Mouse (Mus musculus): Measurements from ENCODE around the gene Ptprj.

Ptprj gene

DNA sequence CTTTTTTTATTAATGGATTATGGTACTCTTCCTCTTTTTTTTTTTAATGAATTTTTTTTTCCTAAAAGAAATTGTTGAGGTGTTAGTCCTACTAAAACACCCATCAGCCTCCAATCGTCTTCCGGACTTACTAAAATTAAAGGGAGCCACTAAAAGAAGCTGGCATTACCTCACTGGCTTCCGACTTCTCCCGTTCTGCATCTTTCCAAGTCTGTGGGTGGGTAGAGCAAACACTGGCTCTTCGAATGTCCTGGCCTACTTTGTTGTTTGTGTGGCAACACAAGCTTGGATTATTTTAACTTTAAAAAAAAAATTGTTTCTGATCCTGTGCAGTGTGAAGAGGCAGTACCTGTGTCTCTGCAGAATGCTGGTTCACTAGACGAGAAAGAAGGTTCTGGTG lies 62.2 kb downstream of the Ptprj start:
- no peak for DNase-seq

DNA sequence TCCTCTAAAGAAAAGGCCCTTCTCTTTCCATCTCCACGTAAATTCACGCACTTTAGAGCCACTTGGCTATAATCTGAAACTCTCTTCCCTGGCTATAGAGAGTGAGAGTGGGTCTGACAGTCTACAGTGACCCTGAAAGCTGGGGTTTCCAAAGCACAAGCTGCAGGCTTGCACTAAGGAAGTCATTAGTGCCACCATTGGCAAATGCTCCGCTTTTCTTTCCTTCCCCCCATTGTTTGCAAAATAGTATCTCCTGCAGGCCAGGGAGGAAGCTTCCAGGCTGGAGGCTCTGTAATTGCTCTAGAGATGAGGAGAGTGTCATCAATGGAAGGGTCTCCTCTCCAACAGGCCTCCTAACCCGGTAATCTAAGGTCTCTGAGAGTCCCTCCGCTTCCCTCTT lies 65.5 kb downstream of the Ptprj start:
- no peak for DNase-seq

DNA sequence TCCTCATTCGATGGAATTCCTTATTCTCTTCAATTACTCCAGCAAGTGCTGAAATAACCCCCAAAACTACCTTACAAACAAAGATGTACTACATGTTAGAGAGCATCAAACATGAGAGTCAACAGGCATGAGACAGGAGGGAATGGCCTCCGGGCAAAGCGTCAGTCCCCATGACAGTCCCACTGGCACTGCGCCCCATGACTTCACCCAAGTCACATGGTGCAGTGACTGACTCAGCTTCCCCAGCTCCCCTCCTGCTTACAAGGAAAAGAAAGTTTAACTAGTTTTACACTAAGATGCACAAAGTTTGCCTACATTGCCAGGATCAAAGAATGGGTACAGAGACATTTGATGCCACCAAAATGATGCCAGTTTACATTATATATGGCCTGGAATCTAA lies 71.2 kb downstream of the Ptprj start:
- no peak for DNase-seq

DNA sequence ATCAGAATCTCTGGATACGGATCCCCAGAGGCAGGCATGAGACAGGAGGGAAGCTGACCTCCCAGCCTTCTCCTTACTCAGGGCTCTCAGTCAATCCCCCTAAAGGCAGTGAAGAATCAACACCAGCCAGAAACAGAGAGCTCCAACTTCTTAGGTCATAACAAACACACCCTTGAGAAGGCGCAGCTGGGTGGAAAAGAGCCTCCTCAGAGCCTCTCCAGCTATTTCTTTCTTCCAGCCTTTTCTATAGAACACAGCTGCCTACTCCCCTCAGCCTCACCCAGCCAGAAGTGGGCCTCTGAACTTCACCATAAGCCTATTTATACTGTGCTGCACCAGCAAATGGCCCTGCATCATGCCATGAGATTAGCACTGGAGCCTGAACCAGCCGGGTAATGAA lies 74.3 kb downstream of the Ptprj start:
- DNase-seq: no peak

DNA sequence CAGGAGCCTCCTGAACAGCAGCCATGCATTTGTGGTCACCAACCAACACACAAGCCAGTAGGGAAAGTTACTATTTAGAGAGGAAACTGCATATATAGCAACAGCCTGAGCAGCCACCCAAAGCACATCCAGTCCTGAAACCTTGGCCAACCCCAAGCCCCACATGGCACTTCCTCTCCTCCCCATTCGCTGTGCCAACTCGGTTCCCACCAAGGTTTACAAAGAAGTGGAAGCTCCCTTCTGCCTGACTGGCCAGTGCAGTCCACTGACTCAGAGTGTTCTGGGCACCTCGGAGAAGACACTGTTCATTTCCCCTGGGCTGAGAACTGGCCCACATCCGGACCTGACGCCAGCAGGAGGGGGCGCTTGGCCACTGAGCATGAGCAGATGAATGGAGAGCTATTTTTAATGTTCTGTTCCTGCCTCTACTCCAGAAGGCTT lies 75.7 kb downstream of the Ptprj start:
- peak; percentile 33 for DNase-seq

DNA sequence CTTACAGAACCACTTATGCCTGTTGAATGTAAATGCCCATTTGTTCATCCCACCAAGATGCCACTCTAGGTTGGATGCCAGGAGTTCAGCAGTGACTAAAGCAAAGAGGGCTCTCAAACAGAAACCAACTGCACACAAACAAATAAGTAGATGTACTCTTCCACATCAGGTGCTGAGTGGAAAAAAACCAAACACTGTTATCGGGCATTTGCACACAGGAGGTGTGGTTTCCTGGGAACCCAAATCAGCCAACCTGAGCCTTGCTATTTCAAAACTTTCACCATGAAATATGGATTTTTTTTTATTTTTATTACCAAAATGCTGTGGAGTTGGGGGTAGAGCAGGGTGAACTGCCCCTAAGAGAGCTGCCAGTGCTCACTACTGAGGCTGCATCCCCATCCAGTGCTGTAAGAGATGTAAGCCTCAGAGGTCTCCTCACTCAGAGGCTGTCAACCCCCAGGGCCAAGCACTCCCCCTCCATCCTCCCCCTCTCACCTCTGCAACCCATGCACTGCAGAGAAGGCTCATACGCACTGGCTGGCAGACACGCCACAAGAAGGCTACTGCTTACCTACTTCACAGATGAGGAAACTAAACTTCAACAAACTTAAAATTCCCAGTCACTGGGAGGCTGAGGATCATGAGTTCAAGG lies 77.1 kb downstream of the Ptprj start:
- no peak for DNase-seq

DNA sequence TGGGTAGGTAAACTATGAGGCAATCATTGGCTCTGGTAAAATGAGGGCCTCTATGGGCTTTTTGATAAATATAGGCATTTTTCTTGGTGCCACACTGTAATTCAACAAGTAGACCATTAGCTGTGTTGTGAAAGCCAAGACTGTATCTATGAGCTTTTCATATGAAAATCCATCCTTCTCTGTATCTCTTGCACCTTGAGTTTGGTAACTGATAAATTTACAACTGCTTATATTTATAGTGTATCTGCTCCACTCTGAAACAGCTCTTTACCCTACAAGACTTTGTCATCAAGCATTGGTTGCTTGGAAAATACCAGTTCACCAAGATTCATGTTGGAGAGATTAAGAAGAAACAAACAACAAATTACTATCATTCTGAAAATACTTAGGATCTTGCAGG lies 77.7 kb downstream of the Ptprj start:
- DNase-seq: no peak

DNA sequence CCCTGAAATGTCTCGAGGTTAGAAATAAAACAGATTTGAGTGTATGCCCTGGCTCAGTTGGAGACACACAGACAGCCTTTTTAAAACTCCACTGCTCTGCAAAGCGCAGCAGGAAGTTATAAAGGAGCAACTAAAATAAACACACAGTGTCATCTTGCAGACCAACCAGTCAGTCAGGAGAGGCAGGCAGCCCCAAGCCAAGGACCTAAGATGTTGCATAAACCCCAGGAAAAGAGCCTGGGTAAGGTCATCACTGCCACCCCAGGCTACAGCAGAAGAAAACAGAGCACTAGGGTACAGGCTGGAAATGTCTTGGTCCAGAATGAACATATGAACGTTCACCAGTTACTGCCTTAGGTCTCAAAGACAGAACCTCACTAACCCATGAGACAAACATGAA lies 78.7 kb downstream of the Ptprj start:
- DNase-seq: no peak

DNA sequence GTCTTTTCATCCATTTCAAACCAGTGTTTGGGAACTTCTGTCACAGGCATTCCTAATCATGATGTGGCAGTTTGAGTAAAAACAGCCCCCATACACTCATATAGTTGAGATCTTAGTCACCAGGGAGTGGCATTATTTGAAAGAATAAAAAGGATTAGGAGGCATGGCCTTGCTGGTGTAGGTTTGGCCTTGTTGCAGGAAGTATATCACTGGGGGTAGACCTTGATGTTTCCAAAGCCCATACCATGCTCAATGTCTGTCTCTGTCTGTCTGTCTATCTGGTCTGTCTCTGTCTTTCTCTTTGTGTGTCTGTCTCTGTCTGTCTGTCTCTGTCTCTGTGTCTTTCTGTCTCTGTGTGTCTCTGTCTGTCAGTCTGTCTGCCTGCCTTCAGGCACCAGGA lies 79.6 kb downstream of the Ptprj start:
- DNase-seq: no peak

DNA sequence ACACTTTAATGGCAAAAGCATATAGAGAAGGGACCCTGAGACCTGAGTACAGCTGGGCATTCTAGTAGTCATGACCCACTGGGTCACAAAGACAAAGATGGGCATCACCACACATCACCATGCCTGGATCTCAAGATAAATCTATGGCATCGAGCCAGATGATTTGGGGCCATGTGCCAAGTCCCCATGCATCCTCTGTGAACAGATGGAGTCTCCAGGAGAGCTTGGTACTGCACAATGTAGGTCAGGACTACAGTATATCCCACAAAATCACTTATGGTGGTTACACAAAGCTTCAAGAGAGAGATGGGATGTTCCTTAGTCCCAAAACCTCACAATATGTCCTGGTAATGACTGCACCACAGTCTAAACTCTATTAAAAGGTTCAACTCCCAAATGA lies 81.4 kb downstream of the Ptprj start:
- DNase-seq: no peak

DNA sequence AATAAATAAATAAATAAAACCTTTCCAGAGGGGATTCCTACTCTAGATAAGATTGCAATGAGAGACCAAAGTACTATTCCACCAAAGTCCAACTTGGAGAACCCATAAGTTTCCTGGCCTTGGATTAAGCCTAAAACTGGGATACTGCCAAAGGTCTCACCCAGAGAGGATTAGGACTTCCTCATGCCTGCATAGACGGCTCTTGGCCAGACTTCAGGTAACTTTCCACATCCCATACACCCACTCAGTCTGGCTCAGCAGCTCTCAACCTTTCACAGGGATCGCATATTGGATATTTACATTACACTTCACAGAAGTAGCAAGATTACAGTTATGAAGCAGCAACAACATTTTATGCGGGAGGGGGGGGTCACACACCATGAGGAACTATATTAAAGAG lies 82.9 kb downstream of the Ptprj start:
- DNase-seq: peak; percentile 65

DNA sequence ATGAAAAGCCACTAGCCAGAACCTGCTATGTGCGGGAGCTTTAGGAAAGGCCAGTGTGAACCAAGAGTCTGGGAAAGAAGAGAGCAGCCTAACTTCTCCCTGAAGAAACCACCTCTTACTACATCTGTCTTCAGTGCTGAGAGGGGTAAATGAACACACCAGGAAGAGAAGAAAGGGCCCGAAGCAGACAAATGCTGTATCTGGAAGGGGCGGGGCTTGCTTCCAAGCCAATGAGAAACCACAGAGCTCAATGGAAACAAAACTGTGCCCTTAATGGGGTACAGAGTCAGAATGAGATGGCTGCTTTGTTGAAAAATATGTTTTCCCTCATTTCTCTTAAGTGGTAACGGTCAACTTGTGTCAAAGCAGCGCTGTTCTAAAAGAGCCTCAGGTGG lies 83.8 kb downstream of the Ptprj start:
- DNase-seq: no peak

DNA sequence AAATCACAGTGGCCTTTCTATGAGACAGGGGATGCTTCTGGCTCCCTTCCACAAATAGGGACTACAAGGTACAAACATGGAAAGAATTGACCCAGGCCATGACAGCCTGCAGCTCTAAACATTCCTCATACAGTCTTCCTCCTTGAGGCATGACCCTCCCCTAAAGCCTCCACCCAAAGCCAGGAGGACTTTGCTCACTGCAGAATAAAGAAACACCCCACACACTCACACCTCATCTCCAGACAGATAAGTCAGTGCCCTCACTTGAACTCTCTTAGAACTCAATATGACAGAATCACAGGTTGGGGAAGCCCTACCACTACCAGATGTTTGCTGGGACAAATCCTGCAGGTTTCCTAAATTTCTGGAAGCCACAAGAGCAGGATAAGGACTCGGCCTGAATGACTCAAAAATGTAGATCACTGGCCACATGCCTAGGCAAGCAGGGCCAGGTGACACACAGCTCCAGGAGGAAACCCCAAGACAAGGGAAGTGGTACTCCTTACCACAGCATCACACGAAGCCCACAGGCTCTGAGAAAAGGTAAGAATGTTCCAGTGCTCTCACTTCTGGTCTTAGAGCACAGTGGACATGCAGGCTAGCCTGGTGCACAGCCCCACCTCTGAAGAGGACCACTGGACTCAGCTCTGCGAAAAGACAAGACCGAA lies 84.3 kb downstream of the Ptprj start:
- DNase-seq: no peak

DNA sequence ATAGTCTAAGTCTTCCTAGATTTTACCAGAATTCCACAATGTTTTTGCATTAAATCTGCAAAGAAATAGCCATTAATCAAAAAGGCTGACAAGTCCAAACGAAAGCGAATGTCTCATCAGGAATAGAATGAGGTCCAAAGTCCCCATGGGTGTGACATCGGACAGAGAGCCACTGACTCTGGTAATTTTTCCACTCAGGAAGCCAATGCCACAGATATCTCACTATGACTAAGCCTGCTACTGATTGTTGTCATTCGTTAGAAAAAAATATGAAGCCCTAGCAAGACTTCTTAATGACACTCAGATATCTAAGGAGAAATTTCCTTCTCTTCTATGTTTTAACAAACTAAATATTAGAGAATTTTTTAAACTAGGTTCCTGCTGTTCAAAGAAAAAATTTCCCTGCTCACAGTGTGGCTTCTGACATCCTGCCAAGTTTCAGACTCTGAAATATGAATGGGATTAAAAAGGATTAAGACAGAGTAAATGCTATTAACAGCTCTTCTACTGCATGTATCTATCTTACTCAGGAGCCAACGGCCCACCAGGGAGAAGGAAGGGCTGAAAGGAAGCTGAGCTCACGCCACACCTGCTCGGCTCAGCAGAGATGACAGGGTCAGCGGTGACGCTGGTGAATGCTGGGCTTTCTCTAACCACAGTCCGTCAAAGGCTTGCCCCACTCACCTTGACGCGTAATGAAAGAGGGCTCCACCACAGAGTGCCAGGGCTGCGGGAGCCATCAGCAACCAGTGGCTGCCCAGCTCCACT lies 90.0 kb downstream of the Ptprj start:
- peak; percentile 67 for DNase-seq

DNA sequence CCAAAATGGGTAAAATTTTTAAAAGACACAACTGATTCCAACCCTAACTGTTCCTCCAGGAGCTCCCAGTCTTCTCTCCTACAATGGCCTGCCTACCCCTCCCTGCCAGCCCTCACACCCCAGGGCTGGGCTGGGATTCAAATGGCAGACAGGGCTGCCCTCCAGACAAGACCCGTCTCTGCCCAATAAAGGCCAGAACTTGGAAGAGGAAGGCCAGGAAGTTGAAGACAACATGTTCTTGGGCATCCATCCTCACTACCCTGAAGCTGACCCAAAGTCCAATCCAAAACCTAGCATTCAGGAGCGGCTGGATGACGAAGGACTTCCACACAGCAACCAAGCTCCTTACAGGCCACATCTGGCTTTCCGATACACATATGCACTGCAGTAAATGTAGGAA lies 90.6 kb downstream of the Ptprj start:
- DNase-seq: peak; percentile 57

DNA sequence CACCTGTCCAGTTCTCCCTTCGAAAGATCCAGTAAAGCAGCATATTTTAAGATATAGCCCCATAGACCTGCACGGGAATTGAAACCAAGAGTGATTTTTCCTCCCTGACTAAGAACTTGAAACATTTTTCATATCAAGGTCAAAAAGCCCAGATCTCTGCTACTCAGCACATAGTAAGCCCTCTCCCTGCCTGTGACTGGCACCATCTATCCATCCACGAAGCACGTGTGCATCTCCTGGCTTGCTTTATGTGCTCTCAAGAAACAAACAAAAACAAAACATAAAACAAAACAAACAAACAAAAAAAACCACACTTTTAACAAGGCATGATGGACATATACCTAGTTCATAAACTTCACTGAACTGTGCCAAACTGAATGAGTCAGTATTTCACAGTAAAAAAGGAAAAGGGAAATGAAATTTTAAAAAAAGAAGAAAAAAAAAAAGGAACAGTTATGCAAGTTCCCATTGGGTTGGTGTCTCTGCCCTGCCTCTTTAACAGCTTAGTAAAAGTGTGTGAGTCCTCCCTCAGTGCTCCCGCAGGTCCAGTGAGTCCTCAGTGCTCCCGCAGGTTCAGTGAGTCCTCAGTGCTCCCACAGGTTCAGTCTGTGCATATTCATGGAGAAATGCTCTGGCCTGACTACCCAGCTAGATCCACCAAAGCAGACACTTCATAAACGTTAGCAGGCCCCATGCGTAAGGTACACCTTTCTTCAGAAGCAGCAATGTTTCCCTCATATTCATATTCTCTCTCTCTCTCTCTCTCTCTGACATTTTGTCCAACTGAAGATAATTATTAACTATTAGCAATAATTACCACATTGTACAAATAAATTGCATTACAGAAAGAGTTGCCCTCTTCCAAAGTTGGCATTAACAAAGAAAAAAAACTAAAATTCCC lies 91.5 kb downstream of the Ptprj start:
- no peak for DNase-seq

DNA sequence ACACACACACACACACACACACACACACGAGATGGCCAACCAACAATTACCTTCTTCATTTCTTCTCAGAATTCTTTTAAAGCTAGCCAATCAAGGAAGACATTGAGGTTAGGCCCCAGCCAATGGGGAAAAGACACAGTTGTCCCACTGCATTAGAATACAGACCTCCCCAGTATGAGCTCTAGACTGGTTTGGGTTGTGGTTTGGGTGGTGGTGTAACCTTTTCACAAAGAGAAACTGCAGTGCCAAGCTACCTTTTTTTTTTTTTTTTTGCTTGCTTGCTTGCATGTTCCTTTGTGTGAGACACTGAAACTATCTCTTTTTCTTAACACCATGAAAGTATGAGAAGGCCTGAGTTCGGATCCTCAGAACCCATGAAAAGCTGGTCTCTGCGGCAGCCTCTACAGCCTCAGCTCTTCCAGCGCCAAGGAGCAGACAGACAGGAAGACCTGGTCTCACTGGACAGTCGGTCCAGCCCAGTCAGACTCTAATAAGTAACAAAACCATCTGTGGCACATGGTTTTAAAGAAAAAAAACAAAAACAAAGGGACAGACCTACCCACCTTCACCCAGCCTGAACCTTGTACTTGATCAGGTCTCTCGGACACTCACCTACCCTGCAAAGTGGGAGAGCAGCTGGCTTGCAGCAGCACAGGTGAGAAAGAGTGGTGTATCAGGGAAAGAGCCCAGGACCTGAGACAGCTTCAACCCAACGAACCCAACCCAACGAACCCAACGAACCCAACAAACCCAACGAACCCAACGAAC lies 92.8 kb downstream of the Ptprj start:
- peak; percentile 64 for DNase-seq

DNA sequence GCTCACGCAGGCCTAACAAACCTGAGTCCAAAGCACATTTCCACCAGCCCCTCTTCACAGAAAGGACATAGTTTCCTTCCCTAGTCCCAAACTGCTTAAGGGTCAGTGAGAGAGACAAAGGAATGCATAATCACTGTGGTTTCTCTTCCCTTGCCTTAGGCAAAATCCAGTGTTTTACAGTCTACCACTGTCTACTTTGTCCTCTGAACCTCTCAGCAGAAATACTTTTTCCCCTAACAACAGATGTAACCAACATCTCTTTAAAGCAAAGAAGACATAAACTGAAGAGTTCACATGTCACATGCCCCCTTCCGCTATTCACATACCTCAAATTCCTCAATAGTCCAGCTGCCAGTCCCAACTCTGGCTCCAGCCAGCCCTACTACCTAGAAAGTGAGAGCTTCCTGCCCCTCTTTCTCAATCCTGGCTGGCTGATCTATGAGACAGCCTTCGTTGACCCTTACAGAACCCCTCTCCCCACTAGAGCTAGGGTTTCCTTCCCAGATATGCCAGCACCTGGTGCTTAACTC lies 94.2 kb downstream of the Ptprj start:
- no peak for DNase-seq

DNA sequence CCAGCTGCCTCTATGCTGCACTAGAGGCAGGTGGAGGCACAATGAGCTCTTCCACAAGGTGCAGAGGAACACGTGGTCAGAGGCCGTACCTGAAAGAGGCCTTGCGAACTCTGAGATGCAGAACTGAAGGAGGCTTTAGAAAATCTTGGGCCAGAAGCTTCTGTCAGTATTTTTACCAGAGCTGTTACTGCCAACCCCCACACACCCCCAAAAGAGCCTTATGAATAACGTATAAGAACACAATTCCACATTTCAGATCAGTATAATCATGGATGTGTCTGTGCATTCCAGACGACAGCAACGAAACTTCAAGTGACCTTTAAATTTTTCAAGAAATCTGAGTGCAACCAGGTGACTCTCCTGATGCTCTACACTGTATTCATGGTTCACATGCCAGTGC lies 98.9 kb downstream of the Ptprj start:
- no peak for DNase-seq

DNA sequence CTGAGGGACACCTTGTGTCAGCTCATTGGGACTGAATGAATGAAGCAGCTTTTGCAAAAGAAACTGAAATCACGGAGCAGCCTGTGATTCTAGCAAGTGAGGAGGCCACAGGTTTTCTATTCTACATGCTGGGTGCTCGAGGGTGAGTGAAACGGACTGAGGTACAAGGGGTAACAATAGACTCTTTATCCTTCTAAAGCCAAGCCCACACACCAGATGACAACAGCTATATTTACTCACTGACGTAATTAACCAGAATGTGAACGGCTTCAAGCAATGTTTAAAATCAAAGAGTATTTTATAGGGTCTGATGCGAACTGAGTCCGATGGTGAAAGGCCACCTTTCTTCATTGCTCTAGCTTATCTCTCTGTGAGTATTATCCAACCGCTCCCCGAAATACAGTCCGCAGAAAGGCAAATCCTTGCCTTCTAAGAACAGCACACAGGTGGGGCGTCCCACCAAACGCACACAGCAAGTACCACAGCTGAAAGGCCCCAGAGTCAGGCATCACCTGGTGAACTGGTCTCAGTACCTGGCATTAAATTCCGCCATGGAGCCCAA lies 99.6 kb downstream of the Ptprj start:
- DNase-seq: no peak

DNA sequence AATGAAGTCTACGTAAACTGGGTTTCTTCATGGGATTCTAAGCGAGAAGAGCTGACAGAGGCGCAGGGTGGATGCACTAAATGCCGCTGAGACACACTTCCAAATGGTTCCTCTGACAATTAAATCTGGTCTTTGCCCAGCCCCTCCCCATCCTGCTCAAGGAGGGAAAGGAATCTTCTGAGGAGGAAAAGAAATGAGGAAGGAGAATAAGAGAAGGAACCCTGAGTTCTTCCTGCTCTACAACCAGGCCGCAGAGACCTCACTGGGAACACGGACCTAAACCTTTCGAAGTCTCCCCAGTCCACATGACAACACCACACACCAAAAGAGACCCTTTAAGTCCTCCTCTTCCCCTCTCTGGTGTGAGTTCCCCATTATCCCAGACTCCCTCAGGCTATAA lies 101.9 kb downstream of the Ptprj start:
- no peak for DNase-seq

DNA sequence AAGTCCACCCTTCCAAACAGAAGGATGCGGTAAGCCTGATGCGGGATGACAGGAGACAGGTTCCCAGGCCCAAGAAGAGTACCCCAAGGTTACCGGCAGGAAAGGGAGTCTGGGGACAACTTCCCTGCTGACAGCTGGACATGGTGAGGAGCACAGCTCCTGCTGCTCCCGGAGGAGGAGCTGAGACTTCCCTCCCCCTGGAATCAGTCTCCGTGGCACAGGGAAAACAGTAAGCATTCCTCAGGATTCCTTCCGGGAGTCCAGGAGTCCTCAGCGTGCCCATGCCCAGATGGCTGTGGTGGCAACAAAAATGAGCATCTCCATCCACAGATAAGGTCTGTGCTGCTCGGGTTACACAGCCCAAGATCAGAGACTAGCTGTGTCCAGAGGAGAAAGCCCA lies 102.8 kb downstream of the Ptprj start:
- no peak for DNase-seq
